Mouse (Mus musculus) 416B (cell line): ENCODE measurements at regions not wholly inside any gene's neighbourhood (a gene's known extent, or its start where the extent isn't known, plus 50 kb on each side); places are given as distances from the start of the nearest gene placed in this dataset.

Experiments used
- DNase-seq: peaks from one replicate; pipeline ENCODE4 v3.0.0; 2011; ENCODE audit warnings: low read depth

DNA sequence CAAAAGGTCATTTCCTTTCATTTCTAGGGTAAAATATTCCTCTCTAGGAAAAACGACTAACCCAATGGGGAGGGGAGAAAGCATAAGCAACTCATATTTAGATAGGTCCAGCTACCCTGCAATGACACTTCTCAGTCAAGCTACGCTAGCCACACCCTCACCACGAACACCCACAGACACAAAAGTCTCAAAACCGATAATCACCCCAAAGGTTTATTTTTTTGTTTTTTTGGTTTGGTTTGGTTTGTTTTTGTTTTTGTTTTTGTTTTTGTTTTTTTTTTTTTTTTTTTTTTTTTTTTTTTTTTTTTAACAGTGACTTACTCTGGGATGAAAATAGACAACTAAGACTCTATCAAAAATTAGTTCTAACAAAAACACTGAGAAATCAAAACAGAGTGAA lies 196.3 kb upstream of the Atp2b1 start:
- DNase-seq = no peak

- peak; percentile 4 for DNase-seq
These were observed 195.5 kb upstream of the Atp2b1 start for GRCm38 (mm10) chr10:98718706-98719105.

DNA sequence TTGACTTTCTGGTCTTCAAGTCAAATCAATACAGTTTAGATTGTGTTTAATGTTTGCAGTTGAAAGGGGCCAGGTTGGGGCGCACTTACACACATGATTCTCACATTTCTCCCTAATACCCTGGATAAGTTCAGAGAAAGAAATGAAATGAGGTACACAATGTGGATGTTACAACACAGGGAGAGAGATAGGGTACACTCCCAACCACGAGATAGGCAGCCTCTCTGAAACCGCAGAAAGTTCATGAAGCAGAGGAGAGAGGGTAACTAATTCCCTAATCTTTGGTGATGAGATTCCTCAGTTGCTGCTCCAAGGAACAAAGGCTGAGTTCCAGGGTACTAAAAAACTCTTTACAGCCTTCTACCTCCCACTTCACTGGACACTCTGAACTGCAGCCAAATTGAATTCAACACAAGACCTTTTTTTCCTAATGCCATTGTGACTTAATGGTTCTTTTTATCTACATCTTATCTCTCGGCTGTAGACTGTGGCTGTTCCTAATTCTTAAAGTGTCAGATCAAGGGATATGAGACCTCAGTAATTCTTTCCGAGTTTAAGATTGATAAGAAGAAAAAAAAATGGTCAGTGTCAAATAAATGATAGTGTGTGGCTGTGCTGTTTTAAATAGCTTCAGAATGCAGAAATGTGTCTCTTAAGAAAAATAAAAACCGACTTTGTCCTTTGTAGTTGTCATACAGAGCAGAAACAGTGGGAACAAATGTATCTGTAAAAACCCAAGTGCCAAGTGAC lies 193.8 kb upstream of the Atp2b1 start:
- DNase-seq = no peak

- DNase-seq = peak; percentile 56
These were observed 189.1 kb upstream of the Atp2b1 start for GRCm38 (mm10) chr10:98725110-98725509.

DNA sequence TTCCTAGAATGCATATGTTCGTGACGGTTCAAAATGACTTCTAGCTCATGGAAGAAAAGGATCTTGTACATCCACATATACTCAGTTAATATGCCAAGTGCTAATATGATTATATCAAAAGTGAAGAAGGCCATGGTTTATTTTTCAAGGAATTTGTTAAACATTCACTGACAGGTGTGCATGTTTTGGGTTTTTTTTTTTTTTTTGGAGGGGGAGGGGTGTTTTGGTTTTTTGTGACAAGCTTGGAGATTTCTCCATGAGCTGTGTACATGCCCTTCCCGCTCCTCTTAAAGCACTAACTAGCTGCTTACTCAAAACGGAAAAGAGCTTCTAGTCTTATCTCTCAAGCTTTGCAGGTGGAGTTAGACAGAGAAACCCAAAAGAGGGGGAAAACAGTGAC lies 187.1 kb upstream of the Atp2b1 start:
- DNase-seq = no peak

GRCm38 (mm10) chr10:98728396-98729030 lies 185.7 kb upstream of the Atp2b1 start:
- DNase-seq = peak; percentile 29

GRCm38 (mm10) chr10:98733950-98734585 lies 180.1 kb upstream of the Atp2b1 start:
- DNase-seq = peak; percentile 26

GRCm38 (mm10) chr10:98740507-98741147 lies 173.6 kb upstream of the Atp2b1 start:
- no peak for DNase-seq

- peak; percentile 3 for DNase-seq
These were observed 172.8 kb upstream of the Atp2b1 start for GRCm38 (mm10) chr10:98741398-98741797.

GRCm38 (mm10) chr10:98742822-98743605 lies 171.2 kb upstream of the Atp2b1 start:
- no peak for DNase-seq

DNA sequence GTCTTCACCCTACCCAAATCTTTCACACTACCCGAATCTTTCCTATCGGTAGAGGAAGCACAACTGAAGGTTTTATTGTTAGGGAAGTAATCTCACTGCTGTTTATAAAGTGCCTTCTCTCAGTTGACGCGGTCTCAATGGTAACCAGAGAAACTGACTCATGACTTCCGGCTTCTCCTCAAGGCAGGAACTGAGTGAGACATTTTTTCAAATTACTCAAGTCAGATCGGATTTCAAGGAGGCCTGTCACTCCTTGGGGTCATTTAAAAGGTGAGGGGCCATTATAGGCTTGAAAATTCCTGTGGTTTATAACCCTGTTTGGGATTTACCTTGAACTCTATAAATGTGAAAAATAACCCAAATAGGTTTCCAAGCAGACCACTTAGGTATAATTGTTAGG lies 170.0 kb upstream of the Atp2b1 start:
- peak; percentile 92 for DNase-seq

DNA sequence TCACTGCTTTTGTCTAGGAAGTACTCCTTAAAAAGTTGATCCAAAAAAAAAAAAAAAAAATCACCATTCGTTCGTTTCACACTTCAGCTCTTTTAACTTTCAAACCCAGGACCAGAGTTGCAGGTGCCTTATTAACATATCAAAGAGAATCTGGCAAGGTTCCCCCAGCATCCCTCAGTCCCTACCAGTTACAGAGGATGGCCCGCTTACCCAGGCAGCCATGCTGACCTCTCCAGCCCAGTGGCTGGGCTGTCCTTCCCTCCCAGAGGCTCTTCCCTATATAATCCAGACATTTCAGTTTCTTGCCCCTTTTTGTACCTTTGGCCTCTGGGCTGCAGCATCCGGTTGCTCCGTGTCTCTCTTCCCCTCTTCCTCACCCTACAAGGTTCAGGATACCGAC lies 169.5 kb upstream of the Atp2b1 start:
- no peak for DNase-seq

GRCm38 (mm10) chr10:98745409-98745808 lies 168.8 kb upstream of the Atp2b1 start:
- DNase-seq = peak; percentile 52

DNA sequence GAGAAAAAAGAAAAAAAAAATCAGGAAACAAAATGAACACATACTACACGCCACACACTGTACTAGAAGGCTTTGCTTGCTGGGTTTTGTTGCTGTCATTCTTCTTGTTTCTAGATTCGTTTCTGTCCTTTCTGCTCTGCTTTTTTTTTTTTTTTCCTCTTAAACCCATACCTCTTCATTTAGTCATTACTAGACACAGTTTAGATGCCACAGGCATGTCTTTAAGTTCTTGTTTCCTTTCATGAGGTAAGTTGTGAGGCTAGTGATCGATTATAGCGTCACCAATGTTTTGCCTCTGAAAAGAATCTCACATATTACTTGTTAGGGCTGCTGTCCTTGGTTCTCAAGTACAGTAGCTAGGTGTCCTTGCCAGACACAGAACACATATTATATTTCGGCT lies 168.3 kb upstream of the Atp2b1 start:
- DNase-seq = no peak

DNA sequence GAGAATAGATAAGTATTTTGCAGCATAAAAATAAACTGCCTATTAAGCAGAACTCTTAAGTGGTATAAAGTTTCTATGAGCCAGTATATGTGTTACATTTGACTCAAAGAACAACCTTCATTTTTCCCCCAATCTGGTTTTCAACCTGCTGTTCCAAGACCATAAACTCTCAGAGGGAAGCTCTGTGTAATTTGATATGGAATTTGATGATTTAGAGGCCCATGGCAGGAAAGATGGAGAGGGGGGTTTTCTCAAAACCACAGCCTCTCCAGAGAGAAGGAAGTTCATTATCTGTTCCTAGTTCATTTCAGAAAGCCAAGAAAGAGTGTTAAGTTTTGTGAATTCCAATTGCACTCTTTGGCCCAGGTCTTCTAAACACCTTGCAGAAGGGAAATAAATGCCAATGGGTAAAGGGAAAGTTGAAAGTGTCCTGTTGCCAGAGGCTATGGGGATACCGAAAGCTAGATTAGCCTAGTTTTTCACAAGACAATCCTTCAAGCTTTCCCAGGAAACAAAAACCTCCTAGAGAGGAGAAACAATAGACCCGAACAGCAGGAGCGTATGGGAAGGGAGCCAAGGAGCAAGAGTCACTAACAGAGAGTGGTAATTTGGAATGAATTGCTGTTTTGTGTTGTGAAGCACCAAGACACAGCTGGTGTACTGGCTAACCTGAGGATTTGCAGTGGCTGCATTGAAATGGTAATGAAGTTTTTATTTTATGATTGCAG lies 165.2 kb upstream of the Atp2b1 start:
- DNase-seq = no peak

DNA sequence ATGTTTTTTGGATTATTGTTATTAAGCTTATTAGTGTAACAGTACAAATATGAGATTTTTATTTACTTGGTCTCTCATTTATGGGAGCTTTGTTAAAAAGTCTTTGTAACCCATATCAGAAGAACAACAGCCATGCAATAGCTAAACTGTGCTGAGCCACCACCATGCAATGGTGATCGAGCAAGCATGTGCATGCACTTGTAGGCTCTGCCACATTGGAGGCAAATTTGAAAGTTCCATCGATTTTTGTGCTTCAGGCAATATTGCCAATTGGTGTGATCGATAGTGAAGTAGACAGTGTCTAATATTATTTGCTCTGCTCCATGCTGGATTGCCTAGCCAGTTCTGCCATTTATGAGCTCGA lies 164.6 kb upstream of the Atp2b1 start:
- no peak for DNase-seq

GRCm38 (mm10) chr10:98751376-98752058 lies 162.7 kb upstream of the Atp2b1 start:
- no peak for DNase-seq

- DNase-seq = no peak
These were observed 153.1 kb upstream of the Atp2b1 start for GRCm38 (mm10) chr10:98761080-98761479.

DNA sequence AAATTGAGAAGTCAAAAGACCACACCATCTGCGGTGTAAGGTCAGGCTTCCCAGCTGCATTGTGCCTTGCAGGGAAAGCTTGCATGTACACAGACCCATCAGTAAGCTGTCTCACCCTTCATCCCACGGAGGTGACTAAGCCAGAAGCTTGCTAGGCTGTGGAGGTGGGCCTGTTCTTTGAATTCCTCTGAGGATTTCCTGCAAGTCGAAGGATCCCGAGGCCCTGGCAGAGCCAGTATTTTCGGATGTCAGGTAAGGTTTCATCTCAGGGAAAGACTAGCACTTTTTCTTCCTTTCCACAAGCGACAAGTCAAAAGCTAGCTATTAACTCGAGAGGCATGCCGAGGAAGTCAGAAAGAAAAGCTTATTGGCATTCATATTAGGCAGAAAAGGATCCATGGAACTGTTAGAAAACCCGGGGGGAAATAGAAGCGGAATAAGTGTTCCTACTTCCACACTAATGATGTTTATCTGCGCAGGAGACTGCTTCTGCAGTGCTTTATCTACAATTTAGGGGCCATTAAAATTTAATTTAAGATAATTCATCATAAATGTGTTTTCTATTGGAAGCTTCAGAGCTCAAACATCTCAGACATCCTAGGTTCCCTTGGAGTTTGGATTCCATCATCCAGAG lies 148.3 kb upstream of the Atp2b1 start:
- DNase-seq = no peak

- DNase-seq = peak; percentile 14
These were observed 134.4 kb upstream of the Atp2b1 start for GRCm38 (mm10) chr10:98779783-98780182.
